Mouse (Mus musculus) kidney, adult 2 months (tissue): ENCODE measurements at regions not wholly inside any gene's neighbourhood (a gene's known extent, or its start where the extent isn't known, plus 50 kb on each side); places are given as distances from the start of the nearest gene placed in this dataset.

ENCODE experiments used
- CTCF ChIP-seq: fragments of 200-500 bp; conservative IDR thresholded peaks from 2 replicates; pipeline ENCODE4 v1.5.1; 2011; ENCODE audit warnings: low read depth, mild to moderate bottlenecking, control low read depth, low read length, moderate library complexity, mixed read lengths; ENCODE audit not compliant: insufficient read depth, insufficient read length
- POLR2A ChIP-seq: fragments of 200-500 bp; IDR thresholded peaks from one replicate; pipeline ENCODE4 v1.6.1; 2011; ENCODE audit warnings: low read depth, low read length, control low read depth

GRCm38 (mm10) chrX:10411238-10411637 lies 73.7 kb upstream of the Tspan7 start:
- TF ChIP-seq CTCF (no peak), POLR2A (no peak)
